Comparison of ENCODE assay signal across 8 mouse cellular contexts in the genomic region with DNA sequence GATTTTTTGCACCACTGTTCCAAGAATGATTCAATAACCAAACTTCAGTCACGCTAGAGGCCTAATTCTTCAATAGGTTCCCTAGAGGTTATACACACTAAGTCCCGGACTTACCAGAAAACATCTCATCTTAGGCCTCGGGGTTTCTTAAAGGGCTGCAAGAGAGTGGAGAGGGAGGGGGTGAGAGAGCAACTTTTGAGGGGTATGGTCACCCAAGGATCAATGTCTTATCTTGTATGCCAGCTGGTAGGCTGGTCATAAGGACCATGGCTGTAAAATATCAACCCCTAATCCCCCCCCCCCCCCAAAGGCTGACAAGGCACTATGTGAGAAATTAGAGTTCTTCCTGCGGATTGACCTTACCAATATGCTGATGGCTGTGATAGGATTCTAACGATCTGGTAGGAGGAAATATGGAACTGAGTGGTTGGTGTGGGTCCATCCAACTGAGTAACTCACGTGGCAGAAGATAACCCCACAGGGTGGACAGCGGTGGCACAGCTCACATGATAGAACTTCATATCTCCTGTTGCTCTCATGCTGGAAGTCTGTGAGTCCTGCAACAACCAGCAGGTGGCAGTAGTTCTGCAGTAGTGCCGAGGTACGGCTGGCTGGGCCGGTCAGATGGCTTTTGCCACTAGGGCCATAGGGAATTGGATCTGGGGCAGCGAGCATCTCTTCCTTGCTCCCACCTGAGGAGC.
A peak's percentile ranks its signal among the peaks of the same experiment; 100 is the strongest.
DNase-seq lines count a peak whose midpoint lies in the region; ATAC-seq and TF ChIP-seq lines count a peak whose summit lies in the region.

No protein-coding gene starts in this region.

- WGBS in limb, embryonic 14.5 days, result 45% methylated on average over 11 of the region's 11 CpGs

- H3K79me2 ChIP-seq in MEL (ENCODE audit: control insufficient read depth, insufficient read depth, low read length, poor library complexity), result no peaks in the 10 kb centered on the region

- H3K4me2 ChIP-seq in limb, embryonic 14.5 days (replicated peaks; ENCODE audit: low read depth, low read length, severe bottlenecking), result no peak overlapping the region

- no peaks in the 10 kb centered on the region for H3K36me3 ChIP-seq in MEL (ENCODE audit: control insufficient read depth in 1 of 2, insufficient read depth in 2 of 2, low read length in 2 of 2)
- H3K36me3 ChIP-seq in limb, embryonic 14.5 days (ENCODE audit: control insufficient read depth, insufficient read depth, low read length), result no peaks in the 10 kb centered on the region

- no peaks in the 10 kb centered on the region for H3K4me1 ChIP-seq in MEL (ENCODE audit: control insufficient read depth in 1 of 2, insufficient read depth in 2 of 2, low read length in 2 of 2)
- no peaks in the 10 kb centered on the region for H3K4me1 ChIP-seq in limb, embryonic 14.5 days (ENCODE audit: control insufficient read depth, insufficient read depth, low read length)

- peak; percentile 51 for TF ChIP-seq RAD21 in MEL (IDR thresholded peaks at IDR 0.05; ENCODE audit: low read depth, low read length)

- H3K27me3 ChIP-seq in MEL (ENCODE audit: control insufficient read depth in 1 of 2, insufficient read depth in 2 of 2, low read length in 2 of 2), result no peaks in the 10 kb centered on the region
- H3K27me3 ChIP-seq in limb, embryonic 14.5 days (ENCODE audit: control insufficient read depth, insufficient read depth, low read length), result no peaks in the 10 kb centered on the region

- no peak overlapping the region for H3K9ac ChIP-seq in MEL (ENCODE audit: control insufficient read depth, low read depth, low read length, poor library complexity, severe bottlenecking)
- H3K9ac ChIP-seq in limb, embryonic 14.5 days (ENCODE audit: low read depth, low read length, severe bottlenecking), result no peak overlapping the region

- no peak overlapping the region for H3K4me3 ChIP-seq in MEL (ENCODE audit: control insufficient read depth in 1 of 2, insufficient read depth in 1 of 2, low read depth in 2 of 2, low read length in 2 of 2)
- H3K4me3 ChIP-seq in limb, embryonic 14.5 days (replicated peaks; ENCODE audit: low read length), result no peak overlapping the region

- no peaks in the 10 kb centered on the region for H3K9me3 ChIP-seq in MEL (replicated peaks; ENCODE audit: insufficient read depth, low read length)
- no peaks in the 10 kb centered on the region for H3K9me3 ChIP-seq in limb, embryonic 14.5 days (ENCODE audit: control insufficient read depth, low read length)

- peak; percentile 50 to 77 (median 63) for TF ChIP-seq CTCF in MEL (IDR thresholded peaks at IDR 0.05 in 2 of 3, conservative IDR thresholded peaks at IDR 0.05 in 1 of 3; ENCODE audit: control insufficient read depth in 1 of 3, insufficient read depth in 1 of 3, low read depth in 2 of 3, low read length in 3 of 3, poor library complexity in 1 of 3, severe bottlenecking in 1 of 3)

- H3K27ac ChIP-seq in MEL (ENCODE audit: control insufficient read depth, low read depth, low read length), result no peak overlapping the region
- no peak overlapping the region for H3K27ac ChIP-seq in limb, embryonic 14.5 days (replicated peaks; ENCODE audit: low read depth, low read length)

- no peak for TF ChIP-seq EP300 in MEL (IDR thresholded peaks at IDR 0.05; ENCODE audit: low read depth in 1 of 2, low read length in 2 of 2)

- peak; percentile 69 for ATAC-seq in common myeloid progenitor, adult 5-6 weeks (replicated peaks; ENCODE audit: low read depth, poor library complexity, severe bottlenecking)
- ATAC-seq in limb, embryonic 14.5 days (ENCODE audit: low FRiP score, low read depth), result peak; percentile 19; the same call in 1 of the 2 replicates

- TF ChIP-seq POLR2A in MEL (IDR thresholded peaks at IDR 0.05; ENCODE audit: control insufficient read depth in 1 of 2, insufficient read depth in 1 of 2, low read depth in 1 of 2, low read length in 2 of 2, poor library complexity in 1 of 2), result no peak
- TF ChIP-seq POLR2A in limb, embryonic 14.5 days (IDR thresholded peaks at IDR 0.05; ENCODE audit: borderline replicate concordance, extremely low read depth, insufficient read depth, insufficient read length), result no peak

- DNase-seq in 416B (ENCODE audit: low read depth) (peak; percentile 48), MEL (ENCODE audit: low read depth, low spot score) (peak; percentile 36)
- DNase-seq in gastrocnemius, postnatal 4 days (ENCODE audit: low spot score in 2 of 2), result peak; percentile 17 to 22
- peak; percentile 66 for DNase-seq in kidney, postnatal 10 days
- DNase-seq in limb, embryonic 14.5 days (ENCODE audit: low spot score), result peak; percentile 19
- peak; percentile 27 for DNase-seq in ovary, postnatal 14 days (ENCODE audit: low spot score)
- no peak for DNase-seq in spleen, adult 12 weeks (ENCODE audit: low spot score)

TF ChIP-seq in MEL, 35 proteins besides CTCF, POLR2A, EP300 and RAD21:
- no peak for TF ChIP-seq POLR2AphosphoS5 (IDR thresholded peaks at IDR 0.05; ENCODE audit: borderline replicate concordance, low read depth, low read length)
- TF ChIP-seq SMC3 (IDR thresholded peaks at IDR 0.05; ENCODE audit: low read depth, low read length), result peak; percentile 47; the same call in 1 of the 2 replicates
